Mouse (Mus musculus) spleen, adult 2 months (tissue): ENCODE data around the gene Babam2.

Source experiments
- CTCF ChIP-seq: fragments of 200-500 bp; IDR thresholded peaks from 2 replicates; pipeline ENCODE4 v1.5.1; 2011; ENCODE audit warnings: mild to moderate bottlenecking, inconsistent platforms; ENCODE audit not compliant: insufficient read depth, insufficient read length, insufficient replicate concordance; ENCODE audit errors: extremely low read depth
- POLR2A ChIP-seq: fragments of 200-500 bp; IDR thresholded peaks from 2 replicates; pipeline ENCODE4 v1.6.1; 2011; ENCODE audit warnings: low read depth, low read length, inconsistent platforms

GRCm38 (mm10) chr5:32055676-32056075 lies 358.2 kb downstream of the Babam2 start:
- TF ChIP-seq POLR2A: no peak
- no peak for TF ChIP-seq CTCF
